Mouse (Mus musculus) T-helper 17 cell (primary cell): Measurements from ENCODE around the gene Nid1.
"Not testable (repeated sequence)": the region's sequence is repeated elsewhere in the genome, so short reads cannot be mapped to it uniquely, and the experiment has no call there.

Experiments
- in situ Hi-C, 2 experiments: fragments of 300-600 bp; cut with MboI, MseI; formaldehyde crosslinking; loops; 1 replicate in 1 of 2; 2 replicates in 1 of 2; pipeline ENCODE4 v1.15.1; 2025; ENCODE audit warnings: high pct_unique_total_duplicates in 2 of 2

Nid1 gene

GRCm38 (mm10) chr13:13537272-13538015 lies 100.1 kb downstream of the Nid1 start:
- in situ Hi-C loops: no loop called here

- in situ Hi-C loops: no loop called here
These were observed 101.4 kb downstream of the Nid1 start for GRCm38 (mm10) chr13:13538585-13539300.

- in situ Hi-C loops: not testable (repeated sequence)
These were observed 105.7 kb downstream of the Nid1 start for GRCm38 (mm10) chr13:13543073-13543472.

- in situ Hi-C loops: no loop called here
These were observed 109.4 kb downstream of the Nid1 start for GRCm38 (mm10) chr13:13546792-13547191.

GRCm38 (mm10) chr13:13547889-13548288 lies 110.5 kb downstream of the Nid1 start:
- in situ Hi-C loops: no loop called here

- in situ Hi-C loops: no loop called here
These were observed 111.3 kb downstream of the Nid1 start for GRCm38 (mm10) chr13:13548431-13549190.

- in situ Hi-C loops: no loop called here
These were observed 112.6 kb downstream of the Nid1 start for GRCm38 (mm10) chr13:13549687-13550660.

- in situ Hi-C loops: no loop called here
These were observed 114.7 kb downstream of the Nid1 start for GRCm38 (mm10) chr13:13552020-13552419.

- in situ Hi-C loops: no loop called here
These were observed 116.3 kb downstream of the Nid1 start for GRCm38 (mm10) chr13:13553660-13554059.

- in situ Hi-C loops: no loop called here
These were observed 117.8 kb downstream of the Nid1 start for GRCm38 (mm10) chr13:13555196-13555595.

GRCm38 (mm10) chr13:13557001-13557743 lies 119.8 kb downstream of the Nid1 start:
- in situ Hi-C loops: no loop called here

GRCm38 (mm10) chr13:13558251-13558650 lies 120.9 kb downstream of the Nid1 start:
- in situ Hi-C loops: no loop called here

GRCm38 (mm10) chr13:13558900-13559299 lies 121.5 kb downstream of the Nid1 start:
- in situ Hi-C loops: no loop called here
